Mouse (Mus musculus) E14TG2a.4 (cell line): ENCODE data around the gene Rcsd1.
A peak's percentile ranks its signal among the peaks of the same experiment; 100 is the strongest.

Experiments used
- H3K27me3 ChIP-seq: 2 replicates; pipeline ENCODE4 v1.6.1; 2014; ENCODE audit warnings: low read length, control low read depth; ENCODE audit not compliant: insufficient read depth
- H3K36me3 ChIP-seq: 2 replicates; pipeline ENCODE4 v1.6.1; 2014; ENCODE audit warnings: low read length, control low read depth; ENCODE audit not compliant: insufficient read depth
- H3K4me1 ChIP-seq: replicated peaks from 2 replicates; pipeline ENCODE4 v1.6.1; 2014; ENCODE audit warnings: low read depth, low read length, control low read depth
- H3K4me3 ChIP-seq: replicated peaks from 2 replicates; pipeline ENCODE4 v1.5.1; 2014; ENCODE audit warnings: mild to moderate bottlenecking, low read length
- H3K9me3 ChIP-seq: 2 replicates; pipeline ENCODE4 v1.6.1; 2014; ENCODE audit warnings: low read length, control low read depth
- CTCF ChIP-seq: conservative IDR thresholded peaks from 2 replicates; pipeline ENCODE4 v1.5.1; 2014; ENCODE audit warnings: low read length
- NANOG ChIP-seq: IDR thresholded peaks from 2 replicates; pipeline ENCODE4 v1.6.1; 2014; ENCODE audit warnings: borderline replicate concordance, low read length, mixed read lengths
- POU5F1 ChIP-seq: IDR thresholded peaks from 2 replicates; pipeline ENCODE4 v1.6.1; 2014; ENCODE audit warnings: low read length, borderline replicate concordance

Rcsd1 gene

GRCm38 (mm10) chr1:165737451-165737850, 27.9 kb upstream of the Rcsd1 start:
- Histone ChIP-seq H3K9me3 (no peaks in the 10 kb centered on the region), H3K4me3 (no peak overlapping the region), H3K4me1 (no peaks in the 10 kb centered on the region), H3K27me3 (peaks cover 29% of the 10 kb centered on the region), H3K36me3 (no peaks in the 10 kb centered on the region)
- TF ChIP-seq CTCF (no peak), NANOG (no peak), POU5F1 (no peak)

DNA sequence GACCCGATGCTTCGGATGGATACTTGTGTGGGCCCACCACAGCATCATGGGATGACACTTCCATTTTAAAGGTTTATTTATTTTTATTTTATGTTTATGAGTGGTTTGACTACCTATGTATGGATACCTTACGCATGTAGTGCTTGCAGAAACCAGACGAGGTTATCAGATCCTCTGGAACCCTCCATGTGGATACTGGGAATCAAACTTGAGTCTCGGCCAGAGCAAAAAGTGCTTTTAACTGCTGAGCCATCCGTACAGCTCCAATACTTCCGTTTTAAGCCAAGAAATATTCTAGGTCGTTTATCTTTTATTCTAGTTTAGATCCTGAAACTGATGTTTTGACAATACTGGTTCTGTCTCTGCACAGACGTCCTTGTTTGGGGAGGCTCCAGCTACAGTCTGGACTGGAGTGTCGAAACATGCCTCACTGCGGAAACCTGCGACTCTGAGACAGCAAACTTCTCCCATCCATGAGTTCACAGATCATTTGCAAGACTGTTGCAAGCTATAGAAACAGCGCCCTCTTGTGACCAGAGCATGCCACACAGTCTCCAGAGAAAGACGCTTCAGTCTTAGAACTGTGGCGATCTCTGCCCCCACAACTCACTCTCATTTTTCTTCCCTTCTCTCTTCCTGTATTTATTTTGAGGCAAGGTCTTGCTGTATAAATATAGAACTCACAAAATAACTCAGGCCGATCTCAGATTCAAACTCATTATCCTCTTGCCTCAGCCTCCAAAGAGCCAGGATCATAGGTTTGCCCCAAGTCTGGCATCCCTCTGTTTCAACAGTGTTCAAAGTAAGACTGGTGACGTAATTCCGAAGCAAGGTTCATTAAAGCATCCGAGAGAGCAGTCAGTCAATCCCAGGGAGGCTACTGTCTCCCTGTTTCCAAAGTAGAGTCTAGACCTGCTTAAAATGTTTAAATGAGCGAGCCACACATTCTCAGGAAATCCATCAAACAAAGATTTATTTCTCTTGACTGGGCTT, 26.6 kb upstream of the Rcsd1 start:
- H3K9me3 ChIP-seq = no peaks in the 10 kb centered on the region
- TF ChIP-seq NANOG (no peak), POU5F1 (no peak), CTCF (peak; percentile 84)
- no peaks in the 10 kb centered on the region for H3K36me3 ChIP-seq
- H3K27me3 ChIP-seq = peaks cover 29% of the 10 kb centered on the region
- no peaks in the 10 kb centered on the region for H3K4me1 ChIP-seq
- H3K4me3 ChIP-seq = no peak overlapping the region

DNA sequence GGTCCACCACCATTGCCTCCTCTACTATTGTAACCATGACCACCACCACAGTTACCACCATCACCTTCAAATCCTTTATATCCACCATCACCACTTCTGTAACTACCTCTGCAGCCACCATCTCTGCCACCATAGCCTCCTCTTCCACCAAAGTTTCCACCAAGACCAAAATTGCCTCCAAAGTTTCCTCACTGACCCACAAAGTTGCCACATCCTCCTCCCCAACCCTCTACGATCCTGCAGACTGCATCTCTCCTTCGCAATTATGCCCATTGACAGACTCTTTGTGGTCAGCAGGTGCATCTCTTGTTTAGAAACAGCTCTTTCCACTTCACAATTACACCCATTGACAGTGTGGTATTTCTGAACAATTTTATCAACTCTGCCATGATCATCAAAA, 25.3 kb upstream of the Rcsd1 start:
- Histone ChIP-seq H3K27me3 (peaks cover 29% of the 10 kb centered on the region), H3K4me3 (no peak overlapping the region), H3K36me3 (no peaks in the 10 kb centered on the region), H3K4me1 (no peaks in the 10 kb centered on the region), H3K9me3 (no peaks in the 10 kb centered on the region)
- TF ChIP-seq NANOG = no peak
- TF ChIP-seq POU5F1 = no peak
- TF ChIP-seq CTCF = no peak

DNA sequence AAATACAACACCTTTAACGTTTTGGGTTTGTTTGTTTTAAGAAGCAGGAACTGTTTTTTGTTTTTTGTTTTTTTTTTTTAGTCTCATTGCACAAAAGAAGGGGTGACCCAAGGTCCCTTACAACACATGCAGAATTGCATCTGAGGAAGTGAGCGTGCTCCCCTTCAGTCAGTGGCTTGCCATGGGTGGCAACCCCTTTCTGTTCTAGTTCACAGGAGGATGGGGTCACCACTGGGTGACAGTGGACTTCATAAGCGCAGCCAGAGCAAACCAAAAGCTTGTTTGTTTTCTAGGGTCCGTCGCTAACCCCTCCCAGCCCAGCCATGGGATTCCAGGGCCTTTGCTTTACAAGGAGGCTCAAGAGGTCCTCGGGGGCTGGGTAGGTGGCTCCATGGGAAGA, 22.0 kb upstream of the Rcsd1 start:
- H3K4me3 ChIP-seq = no peak overlapping the region
- peaks cover 5% of the 10 kb centered on the region for H3K9me3 ChIP-seq
- TF ChIP-seq NANOG = no peak
- no peak for TF ChIP-seq CTCF
- no peak for TF ChIP-seq POU5F1
- H3K36me3 ChIP-seq = no peaks in the 10 kb centered on the region
- no peaks in the 10 kb centered on the region for H3K4me1 ChIP-seq
- peaks cover 15% of the 10 kb centered on the region for H3K27me3 ChIP-seq

DNA sequence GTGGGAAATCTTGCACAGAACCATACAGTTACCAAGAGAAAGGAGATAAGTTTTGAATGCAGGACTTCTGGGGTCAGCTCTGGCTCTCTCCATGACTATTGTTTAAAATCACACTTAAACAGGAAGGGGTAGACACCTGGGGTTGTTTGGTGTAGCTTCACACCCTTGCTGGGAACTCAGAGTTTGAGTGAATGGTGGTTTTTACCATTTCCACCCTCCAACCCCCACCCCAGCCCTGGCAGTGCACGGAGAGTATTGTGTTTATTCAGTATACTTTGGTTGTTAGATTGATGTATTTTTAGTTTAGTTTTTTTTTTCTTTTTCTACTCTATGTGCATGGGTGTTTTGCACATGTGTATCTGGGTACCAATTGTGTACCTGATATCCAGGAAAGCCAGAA, 20.6 kb upstream of the Rcsd1 start:
- no peak overlapping the region for H3K4me3 ChIP-seq
- no peaks in the 10 kb centered on the region for H3K4me1 ChIP-seq
- TF ChIP-seq POU5F1 (no peak), CTCF (no peak), NANOG (no peak)
- H3K27me3 ChIP-seq = peaks cover 18% of the 10 kb centered on the region
- peaks cover 5% of the 10 kb centered on the region for H3K9me3 ChIP-seq
- no peaks in the 10 kb centered on the region for H3K36me3 ChIP-seq

DNA sequence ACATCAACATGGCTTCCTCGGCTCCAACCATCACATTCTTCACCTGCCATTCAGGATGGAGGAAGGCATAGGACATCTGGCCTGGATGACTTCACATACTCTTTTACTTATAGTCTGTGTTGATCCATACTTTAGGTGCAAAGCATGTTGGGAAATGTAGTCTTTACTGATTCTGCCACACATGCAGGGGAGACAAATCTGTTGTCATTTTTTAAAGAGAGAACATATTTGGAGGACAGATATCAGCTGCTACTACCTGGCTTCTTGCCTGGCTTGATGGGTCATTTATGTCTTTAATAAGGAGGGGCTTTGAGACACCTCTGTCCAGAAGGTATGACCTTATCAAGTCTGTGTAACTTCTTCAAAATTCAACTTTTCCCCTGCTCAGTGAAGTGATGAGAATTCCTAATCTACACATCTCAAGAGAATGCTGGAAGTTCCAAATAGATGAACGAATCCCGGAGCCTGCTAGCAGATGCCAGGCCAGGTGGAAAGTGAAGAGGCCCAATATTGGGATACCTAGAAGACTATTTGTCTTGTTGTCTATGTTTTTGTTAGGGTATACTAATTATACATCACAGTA, 18.6 kb upstream of the Rcsd1 start:
- H3K27me3 ChIP-seq = peaks cover 17% of the 10 kb centered on the region; the same call in 1 of the 2 replicates
- no peak overlapping the region for H3K4me3 ChIP-seq
- H3K4me1 ChIP-seq = no peaks in the 10 kb centered on the region; the same call in 1 of the 2 replicates
- H3K9me3 ChIP-seq = peaks cover 5% of the 10 kb centered on the region
- TF ChIP-seq POU5F1 = no peak
- no peak for TF ChIP-seq CTCF
- no peak for TF ChIP-seq NANOG
- no peaks in the 10 kb centered on the region for H3K36me3 ChIP-seq

- H3K36me3 ChIP-seq = no peaks in the 10 kb centered on the region
- no peak for TF ChIP-seq NANOG
- no peak for TF ChIP-seq POU5F1
- no peak for TF ChIP-seq CTCF
- peaks cover 22% of the 10 kb centered on the region; the same call in 1 of the 2 replicates for H3K27me3 ChIP-seq
- peaks cover 5% of the 10 kb centered on the region for H3K9me3 ChIP-seq
- H3K4me1 ChIP-seq = no peaks in the 10 kb centered on the region; the same call in 1 of the 2 replicates
- H3K4me3 ChIP-seq = no peak overlapping the region
Measured at GRCm38 (mm10) chr1:165726986-165727385, 17.4 kb upstream of the Rcsd1 start.

GRCm38 (mm10) chr1:165725039-165725644, 15.6 kb upstream of the Rcsd1 start:
- TF ChIP-seq CTCF = no peak
- TF ChIP-seq NANOG = no peak
- TF ChIP-seq POU5F1 = no peak
- Histone ChIP-seq H3K4me1 (no peaks in the 10 kb centered on the region; the same call in 1 of the 2 replicates), H3K4me3 (no peak overlapping the region), H3K27me3 (peaks cover 27% of the 10 kb centered on the region), H3K36me3 (no peaks in the 10 kb centered on the region), H3K9me3 (peaks cover 5% of the 10 kb centered on the region)
